In genomic region chr19:41089833-41090232, GRCm38 (mm10) we compare ENCODE assay signal across 9 mouse cellular contexts. TPM values are rescaled to one million over a fixed set of nuclear protein-coding genes. Genes with fewer than 3 reads are reported as not detected.
DNase-seq lines count a peak whose midpoint lies in the region; ATAC-seq and TF ChIP-seq lines count a peak whose summit lies in the region.
"Had no signal": no experiment of that assay in that cellular context is flagged by ENCODE, and none has a peak within 500 bp of the region (broad histone marks: within the 10 kb centered on the region; RNA-seq: fewer than 3 reads in every experiment).

No protein-coding gene starts in this region.

- no peaks in the 10 kb centered on the region for H3K9me3 ChIP-seq in heart, embryonic 11.5 days (replicated peaks; ENCODE audit: control insufficient read depth, low read length)
- no peaks in the 10 kb centered on the region for H3K9me3 ChIP-seq in MEL (replicated peaks; ENCODE audit: insufficient read depth, low read length)
- H3K9me3 ChIP-seq in midbrain, embryonic 11.5 days (ENCODE audit: control insufficient read depth, low read length), result no peaks in the 10 kb centered on the region
- H3K9me3 ChIP-seq in stomach, postnatal 0 days (ENCODE audit: control insufficient read depth, low read length), result no peaks in the 10 kb centered on the region

- no peak overlapping the region for H3K9ac ChIP-seq in heart, embryonic 11.5 days (ENCODE audit: low read depth, low read length)
- H3K9ac ChIP-seq in MEL (ENCODE audit: control insufficient read depth, low read depth, low read length, poor library complexity, severe bottlenecking), result no peak overlapping the region
- no peak overlapping the region for H3K9ac ChIP-seq in midbrain, embryonic 11.5 days (ENCODE audit: low read length)
- H3K9ac ChIP-seq in stomach, postnatal 0 days (ENCODE audit: low read length), result no peak overlapping the region

- no peak for ATAC-seq in heart, embryonic 11.5 days (replicated peaks; ENCODE audit: insufficient number of reproducible peaks, low FRiP score, low TSS enrichment)
- peak; percentile 43; the same call in 1 of the 2 replicates for ATAC-seq in midbrain, embryonic 11.5 days (ENCODE audit: low FRiP score)
- no peak for ATAC-seq in stomach, postnatal 0 days (ENCODE audit: low FRiP score, low TSS enrichment)

- DNase-seq in heart, adult 11 months, result peak; percentile 84
- peak; percentile 65 for DNase-seq in MEL (ENCODE audit: low read depth, low spot score)
- DNase-seq in heart, postnatal 14 days, result peak; percentile 47 to 76
- peak; percentile 65 to 76 for DNase-seq in left cerebral cortex, adult 18-20 months (ENCODE audit: low spot score in 2 of 2)
- peak; percentile 97 for DNase-seq in midbrain, embryonic 11.5 days (ENCODE audit: low spot score, missing footprints)
- peak; percentile 69 for DNase-seq in stomach, postnatal 0 days (ENCODE audit: low spot score)

- intact Hi-C loops in heart, postnatal 14 days (cut with DNase I), result loop anchor here (5.0 kb wide), 2 partner anchors 152 to 672 kb away; no protein-coding TSS in a partner anchor

- no peaks in the 10 kb centered on the region for H3K4me1 ChIP-seq in heart, embryonic 11.5 days (ENCODE audit: control insufficient read depth, insufficient read depth, low read length)
- no peaks in the 10 kb centered on the region for H3K4me1 ChIP-seq in MEL (ENCODE audit: control insufficient read depth in 1 of 2, insufficient read depth in 2 of 2, low read length in 2 of 2)
- no peaks in the 10 kb centered on the region for H3K4me1 ChIP-seq in cortical plate, adult 2 months (ENCODE audit: control insufficient read depth, insufficient read depth, low read length)
- H3K4me1 ChIP-seq in midbrain, embryonic 11.5 days (ENCODE audit: control insufficient read depth, insufficient read depth, low read length), result no peaks in the 10 kb centered on the region
- H3K4me1 ChIP-seq in stomach, postnatal 0 days (replicated peaks; ENCODE audit: control insufficient read depth, insufficient read depth), result no peaks in the 10 kb centered on the region

- no peak overlapping the region for H3K4me2 ChIP-seq in heart, embryonic 11.5 days
- H3K4me2 ChIP-seq in midbrain, embryonic 11.5 days, result no peak overlapping the region
- H3K4me2 ChIP-seq in stomach, postnatal 0 days (replicated peaks; ENCODE audit: low read depth), result no peak overlapping the region

- TF ChIP-seq RAD21 in MEL (IDR thresholded peaks at IDR 0.05; ENCODE audit: low read depth, low read length), result peak; percentile 33

- TF ChIP-seq EP300 in MEL (IDR thresholded peaks at IDR 0.05; ENCODE audit: low read depth in 1 of 2, low read length in 2 of 2), result no peak
- TF ChIP-seq EP300 in stomach, postnatal 0 days (optimal IDR thresholded peaks at IDR 0.05), result no peak

- no peaks in the 10 kb centered on the region for H3K79me2 ChIP-seq in MEL (ENCODE audit: control insufficient read depth, insufficient read depth, low read length, poor library complexity)

- peak; percentile 65 to 85 (median 72) for TF ChIP-seq CTCF in MEL (IDR thresholded peaks at IDR 0.05 in 2 of 3, conservative IDR thresholded peaks at IDR 0.05 in 1 of 3; ENCODE audit: control insufficient read depth in 1 of 3, insufficient read depth in 1 of 3, low read depth in 2 of 3, low read length in 3 of 3, poor library complexity in 1 of 3, severe bottlenecking in 1 of 3)
- TF ChIP-seq CTCF in cortical plate, adult 2 months (IDR thresholded peaks at IDR 0.05; ENCODE audit: extremely low read depth, insufficient read depth, low read length), result peak; percentile 84
- peak; percentile 89 for TF ChIP-seq CTCF in stomach, postnatal 0 days (IDR thresholded peaks at IDR 0.05; ENCODE audit: low read depth)

- H3K4me3 ChIP-seq in heart, embryonic 11.5 days (ENCODE audit: low read depth, low read length), result no peak overlapping the region
- no peak overlapping the region for H3K4me3 ChIP-seq in MEL (ENCODE audit: control insufficient read depth in 1 of 2, insufficient read depth in 1 of 2, low read depth in 2 of 2, low read length in 2 of 2)
- H3K4me3 ChIP-seq in cortical plate, adult 2 months (ENCODE audit: insufficient read depth, low read length), result no peak overlapping the region
- no peak overlapping the region for H3K4me3 ChIP-seq in midbrain, embryonic 11.5 days (ENCODE audit: low read depth, low read length)
- H3K4me3 ChIP-seq in stomach, postnatal 0 days (ENCODE audit: low read depth, low read length), result no peak overlapping the region

- H3K27me3 ChIP-seq in heart, embryonic 11.5 days (ENCODE audit: control insufficient read depth, insufficient read depth, low read length), result peaks cover 6% of the 10 kb centered on the region
- H3K27me3 ChIP-seq in MEL (ENCODE audit: control insufficient read depth in 1 of 2, insufficient read depth in 2 of 2, low read length in 2 of 2), result no peaks in the 10 kb centered on the region; a peak in 1 of 4 replicates
- peaks cover 13% of the 10 kb centered on the region; the same call in 1 of the 2 replicates for H3K27me3 ChIP-seq in midbrain, embryonic 11.5 days (ENCODE audit: control insufficient read depth, insufficient read depth, low read length)
- no peaks in the 10 kb centered on the region for H3K27me3 ChIP-seq in stomach, postnatal 0 days (ENCODE audit: control insufficient read depth, insufficient read depth, low read length)

- no peak for TF ChIP-seq POLR2A in MEL (IDR thresholded peaks at IDR 0.05; ENCODE audit: control insufficient read depth in 1 of 2, insufficient read depth in 1 of 2, low read depth in 1 of 2, low read length in 2 of 2, poor library complexity in 1 of 2)
- TF ChIP-seq POLR2A in cortical plate, adult 2 months (IDR thresholded peaks at IDR 0.05; ENCODE audit: extremely low read depth, insufficient read depth, low read length), result no peak

- no peak overlapping the region for H3K27ac ChIP-seq in heart, embryonic 11.5 days (ENCODE audit: low read depth, low read length)
- H3K27ac ChIP-seq in MEL (ENCODE audit: control insufficient read depth, low read depth, low read length), result no peak overlapping the region
- no peak overlapping the region for H3K27ac ChIP-seq in cortical plate, adult 2 months (ENCODE audit: insufficient read depth, low read length)
- no peak overlapping the region for H3K27ac ChIP-seq in midbrain, embryonic 11.5 days (ENCODE audit: low read depth, low read length)
- no peak overlapping the region for H3K27ac ChIP-seq in stomach, postnatal 0 days (replicated peaks)
- H3K27ac ChIP-seq: macrophage had no signal

- no peaks in the 10 kb centered on the region for H3K36me3 ChIP-seq in heart, embryonic 11.5 days (ENCODE audit: control insufficient read depth, insufficient read depth, low read length)
- H3K36me3 ChIP-seq in MEL (ENCODE audit: control insufficient read depth in 1 of 2, insufficient read depth in 2 of 2, low read length in 2 of 2), result no peaks in the 10 kb centered on the region
- no peaks in the 10 kb centered on the region for H3K36me3 ChIP-seq in midbrain, embryonic 11.5 days (ENCODE audit: control insufficient read depth, insufficient read depth, low read length)
- H3K36me3 ChIP-seq in stomach, postnatal 0 days (ENCODE audit: control insufficient read depth, insufficient read depth, low read length), result no peaks in the 10 kb centered on the region

- WGBS in heart, embryonic 11.5 days (ENCODE audit: insufficient replicate concordance), result 15% methylated on average over 5 of the region's 5 CpGs
- 15% methylated on average over 5 of the region's 5 CpGs for WGBS in midbrain, embryonic 11.5 days
- 7% methylated on average over 5 of the region's 5 CpGs for WGBS in stomach, postnatal 0 days

TF ChIP-seq in MEL, 35 proteins besides CTCF, POLR2A, EP300 and RAD21:
- TF ChIP-seq SMC3 (IDR thresholded peaks at IDR 0.05; ENCODE audit: low read depth, low read length) (peak; percentile 44), BHLHE40 (IDR thresholded peaks at IDR 0.05; ENCODE audit: borderline replicate concordance, low read depth, low read length) (no peak)

RNA-seq across cellular contexts. Expression of gene Opalin, which starts 12.9 kb away (rescaled TPM):
- 0.21 TPM in 1 of 2 replicates, not detected in the other for polyA plus RNA-seq in heart, embryonic 11.5 days (2014; fragmentation: Nextera tagmentation; extraction: Ambion mirVana)
- not detected in 2 replicates for total RNA-seq in MEL (2012; rRNA removed)
- polyA plus RNA-seq in MEL (2012; ENCODE audit: insufficient read depth in 1 of 2, insufficient read length in 2 of 2, low read depth in 1 of 2, low replicate concordance in 2 of 2, missing spikeins in 1 of 2), result not detected
- 43.6 and 53.9 TPM in 2 replicates for polyA plus RNA-seq in cortical plate, adult 2 months (2012; rRNA removed)
- not detected for total RNA-seq in heart, postnatal 14 days (2021)
- 1 to 10 TPM; 3.8 to 6.9 TPM for total RNA-seq in left cerebral cortex, adult 18-20 months (2021)
- not detected in 2 replicates for polyA plus RNA-seq in midbrain, embryonic 11.5 days (2014; fragmentation: Nextera tagmentation; extraction: Ambion mirVana)
- polyA plus RNA-seq in stomach, postnatal 0 days (2015; fragmentation: Nextera tagmentation; extraction: Ambion mirVana), result not detected in 2 replicates
- polyA plus RNA-seq: macrophage had no signal

Comparison
In these comparisons a context has a peak if more than half of its experiments do, and no peak if none do; other contexts are left out.
1. RNA of gene Opalin, which starts 12.9 kb away (polyA plus RNA-seq): 43.6 to 53.9 TPM in cortical plate, adult 2 months; 0.21 TPM in heart, embryonic 11.5 days, not detected in MEL, not detected in midbrain, embryonic 11.5 days and not detected in stomach, postnatal 0 days; every median in the first group is over 10 times any median in the second.
2. Peak in every context shown above with its lines, with median percentiles within 50 percentile points of each other: DNase-seq and CTCF ChIP-seq.